Mouse (Mus musculus): ENCODE results near the gene Smco4. TPM values are rescaled to one million over a fixed set of nuclear protein-coding genes. Genes with fewer than 3 reads are reported as not detected.

Gene Smco4
- polyA plus RNA-seq (2015; fragmentation: Illumina TruSeq; extraction: RNeasy Lipid Tissue Mini Kit (QIAGEN cat#74804); ENCODE audit: insufficient read depth, low replicate concordance): 9.4 TPM

GRCm38 (mm10) chr9:15493235-15493924 is at the start of gene Smco4:
Smco4 (plus strand) TSS chr9:15493432.

Other genes with a start within 250 kb of the Smco4 start
- gene Med17, start 213.5 kb upstream of the Smco4 start, polyA plus RNA-seq (2015; fragmentation: Illumina TruSeq; extraction: RNeasy Lipid Tissue Mini Kit (QIAGEN cat#74804); ENCODE audit: insufficient read depth, low replicate concordance): 49.4 TPM
- 147 TPM for gene Taf1d, start 187.2 kb upstream of the Smco4 start, polyA plus RNA-seq (2015; fragmentation: Illumina TruSeq; extraction: RNeasy Lipid Tissue Mini Kit (QIAGEN cat#74804); ENCODE audit: insufficient read depth, low replicate concordance)
- gene 4931406C07Rik, start 187.0 kb upstream of the Smco4 start, polyA plus RNA-seq (2015; fragmentation: Illumina TruSeq; extraction: RNeasy Lipid Tissue Mini Kit (QIAGEN cat#74804); ENCODE audit: insufficient read depth, low replicate concordance): 29.1 TPM
- gene Cep295, start 135.6 kb upstream of the Smco4 start, polyA plus RNA-seq (2015; fragmentation: Illumina TruSeq; extraction: RNeasy Lipid Tissue Mini Kit (QIAGEN cat#74804); ENCODE audit: insufficient read depth, low replicate concordance): 50.5 TPM
- 0.88 TPM for gene Deup1, start 134.5 kb downstream of the Smco4 start, polyA plus RNA-seq (2015; fragmentation: Illumina TruSeq; extraction: RNeasy Lipid Tissue Mini Kit (QIAGEN cat#74804); ENCODE audit: insufficient read depth, low replicate concordance)
- gene Slc36a4, start 216.3 kb downstream of the Smco4 start, polyA plus RNA-seq (2015; fragmentation: Illumina TruSeq; extraction: RNeasy Lipid Tissue Mini Kit (QIAGEN cat#74804); ENCODE audit: insufficient read depth, low replicate concordance): 9.2 TPM